Mouse (Mus musculus) ovary, adult 2 months (tissue): ENCODE measurements around the gene Tm4sf4. TPM values are rescaled to one million over a fixed set of nuclear protein-coding genes. Genes with fewer than 3 reads are reported as not detected.

Experiments used
- polyA plus RNA-seq: library from polyadenylated mRNA; depleted of rRNA; stranded (reverse); fragments of >200 nt; gene quantifications from 2 replicates; pipeline ENCODE4 v1.2.3, GENCODE M21; 2012; rRNA removed

The Tm4sf4 gene
- 0.29 and 0.32 TPM in 2 replicates for polyA plus RNA-seq

GRCm38 (mm10) chr3:57425089-57425730, at the start of gene Tm4sf4:
Gene Tm4sf4 (plus strand): TSS chr3:57425314.

Other genes starting within 250 kb of the Tm4sf4 start
- 35.0 and 61.7 TPM in 2 replicates for gene Tm4sf1, start 123.3 kb upstream of the Tm4sf4 start, polyA plus RNA-seq
- gene Wwtr1, start 150.6 kb downstream of the Tm4sf4 start, polyA plus RNA-seq = 51.8 and 64.5 TPM in 2 replicates
- gene Commd2, start 226.4 kb downstream of the Tm4sf4 start, polyA plus RNA-seq = 14.6 and 19.6 TPM in 2 replicates